11 mouse cellular contexts compared by ENCODE assay signal in genomic region chr9:41936598-41936997, GRCm38 (mm10).
DNase-seq lines count a peak whose midpoint lies in the region; ATAC-seq lines count a peak whose summit lies in the region.
"Had no signal": no experiment of that assay in that cellular context is flagged by ENCODE, and none has a peak within 500 bp of the region (broad histone marks: within the 10 kb centered on the region; RNA-seq: fewer than 3 reads in every experiment).

No protein-coding gene starts in this region.

- WGBS in midbrain, embryonic 13.5 days, result 30% methylated on average over 1 of the region's 1 CpGs
- WGBS in midbrain, embryonic 10.5 days, result 29% methylated on average over 1 of the region's 1 CpGs
- 14% methylated on average over 1 of the region's 1 CpGs for WGBS in embryonic facial prominence, embryonic 12.5 days
- WGBS in hindbrain, embryonic 15.5 days, result 8% methylated on average over 1 of the region's 1 CpGs

- ATAC-seq in midbrain, embryonic 13.5 days, result no peak
- ATAC-seq in embryonic facial prominence, embryonic 12.5 days (ENCODE audit: insufficient number of reproducible peaks, insufficient read depth, low FRiP score, low TSS enrichment), result no peak
- ATAC-seq in hindbrain, embryonic 15.5 days (ENCODE audit: low FRiP score, low read depth), result peak; percentile 60
- ATAC-seq in monocyte, adult 5-6 weeks (replicated peaks; ENCODE audit: insufficient number of reproducible peaks, low FRiP score, low TSS enrichment, poor library complexity, severe bottlenecking), result no peak

- H3K27ac ChIP-seq in midbrain, embryonic 13.5 days, result 0 out of 2 replicates have a peak overlapping the region, but pooled peaks have one; percentile 98
- no peak overlapping the region for H3K27ac ChIP-seq in midbrain, embryonic 10.5 days (replicated peaks)
- H3K27ac ChIP-seq in embryonic facial prominence, embryonic 12.5 days, result peak overlapping the region; percentile 69; the same call in 1 of the 2 replicates
- peak overlapping the region; percentile 93 for H3K27ac ChIP-seq in hindbrain, embryonic 15.5 days (replicated peaks)
- H3K27ac ChIP-seq: macrophage had no signal

- no peak overlapping the region for H3K9ac ChIP-seq in midbrain, embryonic 13.5 days (replicated peaks)
- no peak overlapping the region for H3K9ac ChIP-seq in embryonic facial prominence, embryonic 12.5 days
- no peak overlapping the region for H3K9ac ChIP-seq in hindbrain, embryonic 15.5 days

- H3K4me1 ChIP-seq in midbrain, embryonic 13.5 days (replicated peaks), result peaks cover 46% of the 10 kb centered on the region
- peaks cover 41% of the 10 kb centered on the region for H3K4me1 ChIP-seq in midbrain, embryonic 10.5 days
- H3K4me1 ChIP-seq in embryonic facial prominence, embryonic 12.5 days, result peaks cover 62% of the 10 kb centered on the region
- H3K4me1 ChIP-seq in hindbrain, embryonic 15.5 days (replicated peaks), result peaks cover 53% of the 10 kb centered on the region

- H3K4me2 ChIP-seq in midbrain, embryonic 13.5 days (replicated peaks), result no peak overlapping the region
- no peak overlapping the region for H3K4me2 ChIP-seq in embryonic facial prominence, embryonic 12.5 days (replicated peaks)
- H3K4me2 ChIP-seq in hindbrain, embryonic 15.5 days, result no peak overlapping the region

- H3K36me3 ChIP-seq in midbrain, embryonic 13.5 days, result no peaks in the 10 kb centered on the region
- H3K36me3 ChIP-seq in midbrain, embryonic 10.5 days, result no peaks in the 10 kb centered on the region
- no peaks in the 10 kb centered on the region for H3K36me3 ChIP-seq in embryonic facial prominence, embryonic 12.5 days
- H3K36me3 ChIP-seq in hindbrain, embryonic 15.5 days, result no peaks in the 10 kb centered on the region

- H3K9me3 ChIP-seq in midbrain, embryonic 13.5 days, result no peaks in the 10 kb centered on the region
- no peaks in the 10 kb centered on the region for H3K9me3 ChIP-seq in midbrain, embryonic 10.5 days (replicated peaks)
- no peaks in the 10 kb centered on the region for H3K9me3 ChIP-seq in embryonic facial prominence, embryonic 12.5 days
- no peaks in the 10 kb centered on the region for H3K9me3 ChIP-seq in hindbrain, embryonic 15.5 days

- no peaks in the 10 kb centered on the region for H3K27me3 ChIP-seq in midbrain, embryonic 13.5 days
- H3K27me3 ChIP-seq in midbrain, embryonic 10.5 days (ENCODE audit: low read depth, poor library complexity, severe bottlenecking), result peaks cover 11% of the 10 kb centered on the region
- H3K27me3 ChIP-seq in embryonic facial prominence, embryonic 12.5 days, result no peaks in the 10 kb centered on the region
- no peaks in the 10 kb centered on the region for H3K27me3 ChIP-seq in hindbrain, embryonic 15.5 days

- H3K4me3 ChIP-seq in midbrain, embryonic 13.5 days (replicated peaks), result no peak overlapping the region
- no peak overlapping the region for H3K4me3 ChIP-seq in midbrain, embryonic 10.5 days
- no peak overlapping the region for H3K4me3 ChIP-seq in embryonic facial prominence, embryonic 12.5 days
- H3K4me3 ChIP-seq in hindbrain, embryonic 15.5 days, result no peak overlapping the region

- DNase-seq in midbrain, embryonic 10.5 days (ENCODE audit: low spot score), result no peak
- peak; percentile 66 for DNase-seq in retina, postnatal 1 day
- DNase-seq in adipocyte (ENCODE audit: low spot score), result no peak
- DNase-seq in frontal cortex, postnatal 25 days (ENCODE audit: low spot score in 2 of 2), result no peak
- DNase-seq: cerebellum, postnatal 14 days; left cerebral cortex, postnatal 4 days had no signal
